Mouse (Mus musculus): Measurements from ENCODE around the gene Cript.

DNA sequence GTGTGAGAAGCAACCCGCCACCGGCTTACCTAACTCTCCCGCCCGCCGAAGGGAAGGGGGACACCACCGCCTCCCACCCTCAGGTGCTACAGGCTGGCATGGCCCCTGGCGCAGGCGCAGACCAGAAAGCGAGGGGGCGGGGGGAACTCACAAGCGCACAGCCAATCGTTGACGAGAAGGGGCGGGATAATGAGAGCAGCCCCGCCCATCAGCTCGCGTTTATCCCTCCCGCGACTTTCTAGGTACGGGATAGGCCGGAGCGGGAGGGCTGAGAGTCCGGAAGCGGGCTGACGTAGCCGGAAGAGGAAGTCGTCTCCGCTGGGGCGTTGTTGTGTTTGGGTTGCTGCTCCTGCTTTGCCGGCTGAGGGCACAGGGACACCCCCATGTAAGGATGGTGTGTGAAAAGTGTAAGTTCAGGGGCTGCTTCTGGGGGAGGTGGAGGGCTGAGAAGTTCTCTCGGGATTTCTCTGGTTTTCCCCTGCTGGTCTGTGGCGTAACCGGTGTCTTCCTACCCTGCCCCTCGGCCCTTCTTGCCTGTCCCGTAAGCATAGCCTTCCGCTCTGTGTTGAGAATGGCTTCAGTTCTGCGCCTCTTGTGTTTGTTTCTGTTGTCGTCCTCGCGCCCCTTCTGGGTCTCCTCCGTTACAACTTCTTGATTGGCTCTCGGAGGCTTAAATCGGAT is at the start of gene Cript, which contains the start of gene Pigf:
- TF ChIP-seq CTCF (IDR thresholded peaks at IDR 0.05; ENCODE audit: low read depth), result no peak
- TF ChIP-seq EP300 (IDR thresholded peaks at IDR 0.05; ENCODE audit: low read depth), result no peak

All from liver, postnatal 0 days (tissue).